Mouse (Mus musculus): ENCODE results near the gene Obscn.

The Obscn gene

GRCm38 (mm10) chr11:58983691-58984341, 152.4 kb downstream of the Obscn start:
- no peak for DNase-seq (ENCODE audit: low read depth, low spot score)

- DNase-seq (ENCODE audit: low read depth, low spot score) = no peak
These were observed 153.6 kb downstream of the Obscn start for GRCm38 (mm10) chr11:58982471-58983097.

GRCm38 (mm10) chr11:58981541-58982447, 154.4 kb downstream of the Obscn start:
- no peak for DNase-seq (ENCODE audit: low read depth, low spot score)

- peak; percentile 40 for DNase-seq (ENCODE audit: low read depth, low spot score)
These were observed 155.7 kb downstream of the Obscn start for GRCm38 (mm10) chr11:58980381-58980990.

- peak; percentile 65 for DNase-seq (ENCODE audit: low read depth, low spot score)
These were observed 156.5 kb downstream of the Obscn start for GRCm38 (mm10) chr11:58979661-58980060.

- DNase-seq (ENCODE audit: low read depth, low spot score) = peak; percentile 27
These were observed 157.0 kb downstream of the Obscn start for GRCm38 (mm10) chr11:58979183-58979582.

- peak; percentile 43 for DNase-seq (ENCODE audit: low read depth, low spot score)
These were observed 157.5 kb downstream of the Obscn start for GRCm38 (mm10) chr11:58978706-58979030.

- DNase-seq (ENCODE audit: low read depth, low spot score) = peak; percentile 79
These were observed 158.0 kb downstream of the Obscn start, which contains the start of gene Trim11 for GRCm38 (mm10) chr11:58978027-58978705. Gene Trim11, plus strand, starts transcription at chr11:58978093.

- DNase-seq (ENCODE audit: low read depth, low spot score) = no peak
These were observed 158.6 kb downstream of the Obscn start for GRCm38 (mm10) chr11:58977607-58978026.

- DNase-seq (ENCODE audit: low read depth, low spot score) = peak; percentile 48
These were observed 159.1 kb downstream of the Obscn start for GRCm38 (mm10) chr11:58977150-58977549.

GRCm38 (mm10) chr11:58974414-58974813, 161.8 kb downstream of the Obscn start:
- DNase-seq (ENCODE audit: low read depth, low spot score) = no peak

GRCm38 (mm10) chr11:58971796-58972195, 164.4 kb downstream of the Obscn start:
- no peak for DNase-seq (ENCODE audit: low read depth, low spot score)

- no peak for DNase-seq (ENCODE audit: low read depth, low spot score)
These were observed 165.2 kb downstream of the Obscn start for GRCm38 (mm10) chr11:58970831-58971530.

- no peak for DNase-seq (ENCODE audit: low read depth, low spot score)
These were observed 166.5 kb downstream of the Obscn start for GRCm38 (mm10) chr11:58969659-58970058.

- DNase-seq (ENCODE audit: low read depth, low spot score) = no peak
These were observed 167.2 kb downstream of the Obscn start for GRCm38 (mm10) chr11:58969027-58969426.

- no peak for DNase-seq (ENCODE audit: low read depth, low spot score)
These were observed 167.7 kb downstream of the Obscn start for GRCm38 (mm10) chr11:58968551-58968950.

GRCm38 (mm10) chr11:58967346-58967745, 168.9 kb downstream of the Obscn start:
- peak; percentile 59 for DNase-seq (ENCODE audit: low read depth, low spot score)

- DNase-seq (ENCODE audit: low read depth, low spot score) = no peak
These were observed 171.0 kb downstream of the Obscn start for GRCm38 (mm10) chr11:58965001-58965760.

- no peak for DNase-seq (ENCODE audit: low read depth, low spot score)
These were observed 172.0 kb downstream of the Obscn start for GRCm38 (mm10) chr11:58964216-58964615.

- DNase-seq (ENCODE audit: low read depth, low spot score) = no peak
These were observed 172.7 kb downstream of the Obscn start for GRCm38 (mm10) chr11:58963543-58963942.

All from 3T3-L1 (cell line).